Mouse (Mus musculus): ENCODE measurements around the gene Glp2r.

Glp2r gene

DNA sequence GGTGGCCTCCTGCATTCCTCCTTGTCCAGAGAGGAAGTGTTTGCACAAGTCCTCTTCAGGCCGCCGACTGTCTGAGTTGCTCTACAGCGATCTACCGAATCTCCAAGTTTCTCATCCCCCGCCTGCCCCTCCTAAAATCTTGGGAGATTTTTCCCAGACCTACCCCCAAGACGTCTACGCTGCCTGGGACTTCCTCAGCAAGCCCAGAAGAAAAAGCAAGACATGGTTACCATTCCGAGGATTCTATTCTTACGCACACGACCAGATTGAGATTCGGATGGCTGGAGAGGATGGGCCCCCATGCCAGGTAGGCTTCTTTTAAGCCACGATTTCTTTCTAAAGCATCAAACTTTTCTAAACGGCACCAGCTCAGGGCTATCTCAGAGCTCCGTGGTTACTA, at the start of gene Glp2r:
Glp2r (minus strand) TSS at position 101 of the 400 bp plus-strand sequence.
- DNase-seq, result no peak

- DNase-seq, result peak; percentile 67 to 77
Measured at GRCm38 (mm10) chr11:67820221-67820620, 49.3 kb upstream of the Glp2r start.

GRCm38 (mm10) chr11:67819604-67820003, 48.7 kb upstream of the Glp2r start:
- peak in 1 of 2 experiments; percentile 55 for DNase-seq

DNA sequence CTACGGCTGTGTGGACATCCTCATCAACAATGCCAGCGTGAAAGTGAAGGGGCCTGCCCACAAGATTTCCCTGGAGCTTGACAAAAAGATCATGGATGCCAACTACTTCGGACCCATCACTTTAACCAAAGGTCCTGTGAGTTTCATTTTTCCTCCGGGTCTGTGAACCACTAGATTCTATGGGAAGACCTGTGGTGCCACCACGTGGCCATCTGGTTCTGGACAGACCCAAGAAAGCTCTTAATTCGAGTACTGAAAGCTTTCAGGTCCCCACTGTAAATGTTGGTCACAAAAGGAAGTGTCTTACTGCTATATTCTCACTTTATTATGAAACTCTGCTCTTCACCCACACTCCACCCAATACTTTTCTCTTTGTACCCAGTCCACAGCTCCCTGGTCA, 40.6 kb upstream of the Glp2r start:
- peak in 1 of 2 experiments; percentile 11 for DNase-seq

DNA sequence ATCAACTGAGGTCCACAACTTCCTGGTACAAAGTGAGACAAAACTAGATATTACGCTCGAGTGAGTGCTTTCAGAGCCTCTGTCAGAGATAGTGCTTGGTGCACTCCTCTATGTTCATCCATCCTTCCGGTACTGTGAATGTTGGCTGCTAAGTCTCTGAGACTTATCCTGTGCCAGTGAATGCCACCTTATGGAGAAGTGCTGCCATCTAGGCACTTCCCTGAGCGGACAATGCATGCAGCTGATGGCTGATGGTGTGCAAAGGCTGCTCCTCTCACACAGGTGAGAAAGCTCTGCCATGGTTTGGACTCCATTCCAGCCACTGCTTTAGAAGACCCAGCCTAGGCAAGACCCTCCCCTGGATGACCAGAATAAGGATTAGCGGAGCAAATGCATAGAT, 37.1 kb upstream of the Glp2r start:
- no peak for DNase-seq

DNA sequence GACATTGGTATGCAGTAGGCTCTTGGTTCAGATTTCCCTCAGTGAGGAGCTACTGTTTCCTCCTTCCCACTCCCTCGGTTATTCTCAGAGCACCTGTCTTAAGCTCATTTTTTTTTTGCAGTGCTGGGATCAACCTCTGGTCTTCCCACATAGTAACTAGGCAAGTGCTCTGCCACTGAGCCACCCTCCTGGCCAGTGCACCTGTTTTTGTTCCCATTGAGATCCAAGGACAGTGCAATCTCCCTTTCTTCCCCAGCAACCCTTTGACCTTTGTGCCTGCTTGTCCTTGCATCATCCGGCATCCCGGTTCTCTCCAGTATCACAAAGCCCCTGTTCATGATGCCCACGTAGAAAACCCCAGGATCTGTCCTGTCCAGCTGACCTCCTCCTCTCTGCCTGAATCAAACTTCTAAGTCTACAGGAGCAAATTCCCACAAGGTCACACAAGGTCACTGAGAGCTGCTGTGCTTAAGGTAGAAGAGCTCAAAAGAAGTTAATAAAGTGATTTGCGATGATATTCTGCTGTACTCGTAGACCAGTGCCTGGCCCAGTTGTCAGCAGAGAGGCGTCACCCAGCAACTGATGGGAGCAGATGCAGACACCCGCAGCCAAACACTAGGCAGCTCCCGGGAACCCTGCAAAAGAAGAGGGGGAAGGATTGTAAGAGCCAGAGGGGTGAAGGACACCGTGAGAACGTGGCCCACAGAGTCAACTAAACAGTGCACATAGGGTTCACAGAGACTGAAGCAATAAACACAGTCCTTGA, 36.1 kb upstream of the Glp2r start:
- DNase-seq, result no peak

DNA sequence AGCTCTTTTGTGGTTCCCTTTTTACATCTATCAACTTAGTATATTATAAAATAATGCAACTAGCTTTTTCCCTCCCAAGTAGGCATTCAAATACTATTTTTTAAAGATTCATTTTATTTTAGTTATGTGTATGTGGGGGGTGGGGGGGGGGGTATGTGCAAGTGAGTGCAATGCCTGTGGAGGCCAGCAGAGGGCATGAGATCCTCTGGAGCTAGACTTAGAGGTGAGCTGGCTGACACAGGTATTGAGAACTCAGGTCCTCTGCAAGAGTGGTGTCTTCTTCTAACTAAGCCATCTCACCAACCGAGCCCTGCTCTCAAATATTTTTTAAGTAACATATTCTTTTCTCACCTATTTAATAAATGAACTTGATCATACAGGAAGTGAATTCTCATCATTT, 34.6 kb upstream of the Glp2r start:
- no peak for DNase-seq

DNA sequence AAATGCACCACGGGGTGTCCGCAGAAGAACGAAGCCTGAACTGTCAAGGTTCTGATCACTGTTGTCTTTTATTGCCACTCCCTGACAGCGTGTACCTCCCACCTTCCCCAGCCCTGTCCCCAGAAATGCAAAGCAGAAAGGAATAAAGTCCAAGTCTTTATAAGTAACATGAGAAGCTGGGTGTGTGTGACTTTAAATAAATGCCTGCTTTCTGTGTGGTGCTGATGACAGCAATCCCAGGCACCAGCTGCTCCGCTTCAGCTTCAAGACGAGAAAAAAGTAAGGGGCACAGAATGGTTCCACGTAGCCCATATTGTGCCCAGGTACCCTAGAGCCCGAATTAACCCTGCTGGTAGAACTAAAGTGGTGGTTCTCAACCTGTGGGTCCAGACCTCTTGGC, 30.2 kb upstream of the Glp2r start:
- DNase-seq, result no peak

DNA sequence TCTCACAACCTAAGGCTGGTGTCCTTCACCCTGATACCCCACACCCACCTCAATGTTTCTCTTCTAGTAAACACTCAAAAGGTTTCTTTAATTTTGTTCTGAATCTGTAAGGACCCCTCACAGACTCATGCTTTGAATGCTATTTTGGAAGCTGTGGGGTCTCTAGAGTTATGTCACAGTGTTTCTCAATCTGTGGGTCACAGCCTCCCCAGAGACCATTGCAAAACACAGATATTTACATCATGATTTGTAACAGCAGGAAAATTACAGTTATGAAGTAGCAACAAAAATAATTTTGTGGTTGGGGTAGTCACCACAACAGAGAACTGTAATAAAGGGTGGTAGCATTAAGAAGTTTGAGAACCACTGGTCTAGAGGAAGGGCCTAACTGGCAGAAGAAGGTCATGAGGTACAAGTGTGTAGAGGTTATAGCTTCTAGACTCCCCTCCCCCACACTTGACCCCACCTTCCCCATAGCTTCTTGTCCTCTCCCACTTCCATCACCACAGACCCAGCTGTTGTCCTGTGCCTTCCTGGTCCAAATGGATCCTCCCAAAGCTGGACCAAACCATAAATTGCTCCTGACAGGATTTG, 29.3 kb upstream of the Glp2r start:
- DNase-seq, result no peak

GRCm38 (mm10) chr11:67797931-67798330, 27.0 kb upstream of the Glp2r start, which contains the start of gene Dhrs7c:
Gene Dhrs7c (plus strand): TSS chr11:67798187.
- no peak for DNase-seq

DNA sequence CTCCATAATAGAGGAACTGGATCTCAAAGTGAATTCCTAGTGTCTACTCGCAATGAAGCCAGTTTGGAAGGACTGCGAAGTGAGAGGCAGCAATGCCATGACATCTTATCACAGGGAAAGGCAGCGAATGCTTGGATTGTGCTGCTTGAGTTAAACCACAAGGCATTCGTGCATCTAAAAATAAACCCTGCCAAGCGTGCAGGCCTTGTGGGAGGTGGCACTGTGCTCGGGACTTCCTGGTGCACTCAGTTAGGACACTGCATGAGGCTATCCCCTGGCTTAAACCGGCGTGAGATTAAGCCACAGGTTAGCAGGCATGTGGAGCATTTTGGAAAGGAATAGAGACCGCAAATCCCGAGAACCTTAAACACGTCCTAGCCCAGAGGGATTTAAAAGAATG, 19.2 kb upstream of the Glp2r start:
- no peak for DNase-seq

GRCm38 (mm10) chr11:67774379-67774778, 3.4 kb upstream of the Glp2r start, which contains the start of gene Gsg1l2:
Gene Gsg1l2 (plus strand): TSS chr11:67774608.
- no peak for DNase-seq

GRCm38 (mm10) chr11:67772577-67772976, 1.6 kb upstream of the Glp2r start:
- DNase-seq, result peak; percentile 24 to 34

GRCm38 (mm10) chr11:67771691-67772090, 738 bp upstream of the Glp2r start:
- DNase-seq, result no peak

- DNase-seq, result peak in 1 of 2 experiments; percentile 6
Measured at GRCm38 (mm10) chr11:67757373-67758167, 13.4 kb downstream of the Glp2r start.

DNA sequence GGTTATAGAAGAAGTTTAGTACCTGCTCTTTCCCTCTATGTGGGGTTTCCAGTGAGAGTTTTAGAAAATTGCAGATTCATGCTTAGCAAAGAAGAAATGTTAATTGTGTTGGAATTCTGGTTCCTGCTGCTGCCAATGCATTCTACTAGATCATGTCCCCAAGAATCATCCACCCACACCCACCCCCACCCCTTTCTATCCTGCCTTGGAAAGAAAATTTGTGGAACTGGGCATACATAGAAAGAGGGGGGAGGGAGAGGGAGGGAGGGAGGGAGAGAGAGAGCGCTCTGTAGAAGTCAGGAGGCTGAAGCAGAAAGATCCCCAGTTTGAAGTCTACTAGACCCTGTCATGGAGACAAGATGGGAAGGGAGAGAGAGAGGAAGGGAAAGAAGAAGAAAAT, 14.7 kb downstream of the Glp2r start:
- no peak for DNase-seq

DNA sequence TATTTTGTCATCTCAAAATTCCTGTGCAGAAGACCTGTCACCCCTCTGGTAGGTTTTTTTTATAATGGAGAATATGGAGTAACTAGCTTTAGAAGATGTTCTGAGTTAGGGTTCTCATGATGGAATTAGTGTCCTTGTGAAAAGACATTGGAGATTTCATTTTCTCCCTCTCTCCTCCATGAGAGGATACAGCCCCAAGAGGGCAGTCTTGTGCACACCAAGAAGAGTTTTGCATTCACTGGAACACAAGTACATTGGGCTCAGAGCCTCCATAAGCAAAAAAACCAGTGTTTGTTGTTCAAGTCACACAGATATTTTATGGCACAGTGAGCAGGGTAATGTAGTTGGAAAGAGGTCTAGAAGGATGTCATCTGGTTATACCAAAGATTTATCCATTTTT, 29.4 kb downstream of the Glp2r start:
- DNase-seq, result no peak

- no peak for DNase-seq
Measured at GRCm38 (mm10) chr11:67738846-67739490, 32.0 kb downstream of the Glp2r start.

- DNase-seq, result no peak
Measured at GRCm38 (mm10) chr11:67738345-67738744, 32.6 kb downstream of the Glp2r start.

- no peak for DNase-seq
Measured at GRCm38 (mm10) chr11:67734597-67734996, 36.4 kb downstream of the Glp2r start.

- no peak for DNase-seq
Measured at GRCm38 (mm10) chr11:67733726-67734125, 37.2 kb downstream of the Glp2r start.

- DNase-seq, result no peak
Measured at GRCm38 (mm10) chr11:67731056-67731455, 39.9 kb downstream of the Glp2r start.

DNA sequence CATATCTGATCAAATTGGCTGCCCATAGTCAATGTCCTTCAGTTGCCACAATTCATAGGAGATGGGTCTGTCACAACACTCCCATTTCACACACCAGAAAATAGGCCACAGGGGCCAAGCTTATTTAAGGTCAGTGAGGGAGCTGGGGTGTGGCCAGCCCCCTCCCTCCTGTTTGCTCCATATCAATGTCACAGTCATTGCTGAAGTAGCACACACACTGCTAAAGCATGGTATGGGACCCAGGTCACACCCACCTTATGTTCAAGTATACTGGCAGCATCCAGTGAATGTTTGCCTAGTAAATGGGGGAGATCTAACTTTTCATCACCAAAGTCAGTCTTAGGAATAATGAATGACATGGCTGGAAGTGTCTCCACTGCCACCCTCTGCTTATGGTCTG, 42.2 kb downstream of the Glp2r start:
- no peak for DNase-seq

Measured in lung, postnatal 4 days (tissue).